Mouse (Mus musculus) hindbrain, embryonic 15.5 days (tissue): ENCODE data around the gene Yars2. TPM values are rescaled to one million over a fixed set of nuclear protein-coding genes. Genes with fewer than 3 reads are reported as not detected.
"Not testable (repeated sequence)": the region's sequence is repeated elsewhere in the genome, so short reads cannot be mapped to it uniquely, and the experiment has no call there.

Experiments used
- ATAC-seq: fragments of 200-750 bp; cut with Nextera tagmentation; 2 replicates; pipeline ENCODE4 v1.8.0; 2017; ENCODE audit warnings: low read depth, moderate number of reproducible peaks, moderate TSS enrichment; ENCODE audit not compliant: low FRiP score
- H3K27ac ChIP-seq: fragments of 300-500 bp; sonication (generic); replicated peaks from 2 replicates; pipeline ENCODE4 v1.5.1; 2015; ENCODE audit warnings: mild to moderate bottlenecking, inconsistent platforms
- H3K27me3 ChIP-seq: fragments of 300-500 bp; sonication (generic); 2 replicates; pipeline ENCODE4 v1.6.1; 2015; ENCODE audit warnings: control low read depth, inconsistent platforms
- H3K36me3 ChIP-seq: fragments of 300-500 bp; sonication (generic); 2 replicates; pipeline ENCODE4 v1.6.1; 2015; ENCODE audit warnings: control low read depth, inconsistent platforms
- H3K4me1 ChIP-seq: fragments of 300-500 bp; sonication (generic); replicated peaks from 2 replicates; pipeline ENCODE4 v1.6.1; 2015; ENCODE audit warnings: control low read depth, inconsistent platforms
- H3K4me2 ChIP-seq: fragments of 300-500 bp; sonication (generic); 2 replicates; pipeline ENCODE4 v1.6.1; 2015; ENCODE audit warnings: moderate library complexity, mild to moderate bottlenecking, inconsistent platforms
- H3K4me3 ChIP-seq: fragments of 300-500 bp; sonication (generic); 2 replicates; pipeline ENCODE4 v1.5.1; 2015; ENCODE audit warnings: mild to moderate bottlenecking, inconsistent platforms
- H3K9ac ChIP-seq: fragments of 300-500 bp; sonication (generic); 2 replicates; pipeline ENCODE4 v1.6.1; 2015; ENCODE audit warnings: inconsistent platforms
- H3K9me3 ChIP-seq: fragments of 300-500 bp; sonication (generic); 2 replicates; pipeline ENCODE4 v1.6.1; 2016; ENCODE audit warnings: control low read depth, inconsistent platforms
- WGBS: fragments of 180-500 bp; shearing (Covaris S2); methylation state at CpG from one replicate; pipeline ENCODE4 v1.1.7; 2015; 5-methylcytosine and 5-hydroxymethylcytosine counted together
- polyA plus RNA-seq: library from polyadenylated mRNA; unstranded; fragments of >200 nt; fragmentation: Nextera tagmentation; extraction: Ambion mirVana; gene quantifications from 2 replicates; pipeline ENCODE4 v1.2.1, GENCODE M21; 2015

Yars2 gene
- polyA plus RNA-seq, 1 experiment from 2014 or later = 32.4 TPM

DNA sequence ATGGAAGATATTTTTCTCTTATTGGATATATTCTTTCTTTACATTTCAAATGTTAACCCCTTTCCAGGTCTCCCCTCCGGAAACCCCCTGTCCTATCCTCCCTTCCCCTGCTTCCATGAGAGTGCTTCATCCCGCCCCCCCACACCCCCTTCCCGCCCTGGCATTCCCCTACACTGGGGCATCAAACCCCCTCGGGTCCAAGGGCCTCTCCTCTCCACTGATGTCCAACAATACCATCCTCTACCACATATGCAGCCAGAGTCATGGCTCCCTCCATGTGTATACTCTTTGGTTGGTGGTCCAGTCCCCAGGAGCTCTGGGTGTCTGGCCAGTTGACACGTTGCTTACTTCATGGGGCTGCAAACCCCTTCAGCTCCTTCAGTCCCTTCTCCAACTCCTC is 8.6 kb downstream of the Yars2 start:
- H3K4me2 ChIP-seq = no peak overlapping the region
- no peak overlapping the region for H3K9ac ChIP-seq
- H3K36me3 ChIP-seq = peaks cover 56% of the 10 kb centered on the region
- ATAC-seq = no peak
- 91% methylated on average over 5 of the region's 5 CpGs for WGBS
- H3K9me3 ChIP-seq = no peaks in the 10 kb centered on the region
- H3K4me1 ChIP-seq = no peaks in the 10 kb centered on the region
- H3K27me3 ChIP-seq = no peaks in the 10 kb centered on the region
- no peak overlapping the region for H3K4me3 ChIP-seq
- H3K27ac ChIP-seq = no peak overlapping the region

DNA sequence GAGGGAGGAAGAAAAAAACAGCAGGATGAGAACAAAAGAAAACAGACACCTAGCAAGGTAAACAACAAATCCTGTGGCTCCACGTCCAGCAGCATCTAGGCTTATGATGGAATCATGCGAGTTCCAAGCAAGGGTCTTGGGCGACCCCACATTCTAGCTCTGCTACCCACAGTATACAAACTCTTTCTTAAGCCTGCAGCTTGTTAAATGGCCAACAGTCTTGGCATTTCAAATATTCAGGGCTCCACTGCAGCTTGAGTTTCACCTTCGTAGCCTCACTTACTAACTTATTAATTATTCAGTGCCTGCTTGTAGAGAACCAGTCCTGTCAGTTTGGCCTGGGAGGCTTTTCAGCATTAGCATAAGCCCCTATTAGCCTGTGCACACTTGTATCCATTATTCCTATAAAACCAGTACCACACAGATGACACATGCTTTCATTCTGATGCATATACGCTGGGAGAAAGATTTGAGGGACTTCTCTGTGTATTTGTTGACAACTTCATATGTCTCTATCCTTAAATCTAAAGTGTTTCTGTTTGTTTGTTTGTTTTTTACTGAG is 23.1 kb downstream of the Yars2 start:
- H3K27ac ChIP-seq = no peak overlapping the region
- ATAC-seq = no peak
- no peak overlapping the region for H3K9ac ChIP-seq
- no peaks in the 10 kb centered on the region for H3K9me3 ChIP-seq
- no peaks in the 10 kb centered on the region for H3K27me3 ChIP-seq
- WGBS = 85% methylated on average over 5 of the region's 5 CpGs
- H3K4me1 ChIP-seq = no peaks in the 10 kb centered on the region
- peaks cover 52% of the 10 kb centered on the region for H3K36me3 ChIP-seq
- H3K4me3 ChIP-seq = no peak overlapping the region
- H3K4me2 ChIP-seq = no peak overlapping the region

GRCm38 (mm10) chr16:16346420-16346819 is 43.7 kb downstream of the Yars2 start:
- WGBS = 88% methylated on average over 5 of the region's 5 CpGs
- H3K4me1 ChIP-seq = no peaks in the 10 kb centered on the region
- H3K4me2 ChIP-seq = no peak overlapping the region
- H3K27me3 ChIP-seq = no peaks in the 10 kb centered on the region
- H3K4me3 ChIP-seq = no peak overlapping the region
- no peak overlapping the region for H3K9ac ChIP-seq
- H3K9me3 ChIP-seq = no peaks in the 10 kb centered on the region
- ATAC-seq = no peak
- H3K27ac ChIP-seq = no peak overlapping the region
- H3K36me3 ChIP-seq = peaks cover 6% of the 10 kb centered on the region; the same call in 1 of the 2 replicates

DNA sequence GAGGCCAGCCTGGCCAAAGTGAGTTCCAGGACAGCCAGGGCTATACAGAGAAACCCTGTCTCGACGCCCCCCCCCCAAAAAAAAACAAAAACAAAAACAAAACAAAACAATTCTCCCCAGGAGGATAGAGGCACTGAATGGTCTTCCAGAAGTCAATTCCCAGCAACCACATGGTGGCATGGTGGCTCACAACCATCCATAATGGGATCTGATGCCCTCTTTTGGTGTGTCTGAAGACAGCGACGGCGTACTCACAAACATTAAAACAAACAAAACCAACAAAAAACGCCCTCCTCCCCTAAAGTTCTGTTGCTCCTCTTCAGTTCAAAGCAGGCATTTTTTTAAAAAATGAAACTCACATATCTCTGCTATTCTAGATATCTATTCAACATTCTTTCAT is 55.1 kb downstream of the Yars2 start:
- H3K27me3 ChIP-seq = no peaks in the 10 kb centered on the region
- no peaks in the 10 kb centered on the region for H3K36me3 ChIP-seq
- H3K9me3 ChIP-seq = no peaks in the 10 kb centered on the region
- peak overlapping the region; percentile 67 for H3K4me2 ChIP-seq
- WGBS = 10% methylated on average over 6 of the region's 6 CpGs
- H3K9ac ChIP-seq = peak overlapping the region; percentile 78
- ATAC-seq = no peak
- H3K4me3 ChIP-seq = peak overlapping the region; percentile 67
- H3K27ac ChIP-seq = no peak overlapping the region
- H3K4me1 ChIP-seq = peaks cover 19% of the 10 kb centered on the region

DNA sequence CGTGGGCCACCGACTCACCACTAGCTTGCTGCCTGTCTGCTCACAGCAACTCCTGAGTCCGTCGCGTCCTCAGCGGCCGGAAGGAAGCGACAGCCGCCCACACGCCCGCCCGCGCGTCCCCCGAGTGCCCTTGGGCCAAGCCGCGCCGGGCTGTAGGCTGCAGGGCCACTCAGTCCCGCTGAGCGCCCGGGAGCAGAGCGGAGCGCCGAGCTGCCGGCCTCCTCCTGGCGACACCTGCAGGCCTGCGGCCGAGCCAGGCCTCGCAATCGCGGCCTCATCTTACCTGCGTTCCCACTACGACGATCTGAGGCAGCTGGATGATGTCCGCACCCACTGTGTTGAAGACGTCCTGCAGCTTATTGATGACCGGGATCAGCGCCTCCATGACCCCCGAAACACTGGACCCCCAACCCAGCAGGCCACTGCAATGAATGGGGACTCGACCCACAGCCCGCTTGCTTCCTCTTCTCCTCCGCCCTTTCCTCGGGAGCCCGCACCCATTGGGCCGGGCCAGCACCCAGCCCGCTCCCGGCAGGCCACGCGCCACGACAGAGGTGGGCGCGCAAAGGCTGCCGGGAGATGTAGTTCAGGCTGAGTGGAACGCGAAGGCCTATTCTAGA is 55.8 kb downstream of the Yars2 start, which contains the start of gene Dnm1l:
TSS of gene Dnm1l (minus strand) at position 479 of the 620 bp plus-strand sequence.
- peak; percentile 99 for ATAC-seq
- Histone ChIP-seq H3K9ac (peak within 1 kb of the TSS; percentile 78), H3K27ac (peak within 1 kb of the TSS; percentile 89), H3K36me3 (no peaks in the 10 kb centered on the region), H3K4me1 (peaks cover 19% of the 10 kb centered on the region), H3K4me2 (peak within 1 kb of the TSS; percentile 67), H3K9me3 (no peaks in the 10 kb centered on the region), H3K27me3 (no peaks in the 10 kb centered on the region), H3K4me3 (peak within 1 kb of the TSS; percentile 67)
- WGBS = under 1% methylated on average over 55 of the region's 55 CpGs

DNA sequence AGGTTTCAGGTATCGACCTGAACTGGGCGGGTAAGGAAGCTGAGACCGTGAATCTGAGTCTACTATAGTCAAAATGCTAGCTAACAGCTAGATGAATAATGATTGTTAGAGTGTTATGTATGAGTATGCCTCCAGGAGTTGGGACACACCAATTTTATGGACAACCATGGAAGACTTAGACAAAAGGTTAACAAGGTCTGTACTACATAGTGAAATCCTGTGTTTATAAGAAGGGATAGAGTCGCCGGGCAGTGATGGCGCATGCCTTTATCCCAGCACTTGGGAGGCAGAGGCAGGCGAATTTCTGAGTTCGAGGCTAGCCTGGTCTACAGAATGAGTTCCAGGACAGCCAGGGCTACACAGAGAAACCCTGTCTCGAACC is 56.3 kb downstream of the Yars2 start:
- H3K4me2 ChIP-seq = peak overlapping the region; percentile 67
- not testable (repeated sequence) for ATAC-seq, H3K9me3 ChIP-seq, H3K27me3 ChIP-seq, H3K36me3 ChIP-seq, H3K9ac ChIP-seq
- 58% methylated on average over 9 of the region's 9 CpGs for WGBS
- peak overlapping the region; percentile 67 for H3K4me3 ChIP-seq
- H3K27ac ChIP-seq = peak overlapping the region; percentile 89; the same call in 1 of the 2 replicates
- H3K4me1 ChIP-seq = peaks cover 19% of the 10 kb centered on the region

Other genes starting within 250 kb of the Yars2 start
- gene Pkp2, start 89.6 kb upstream of the Yars2 start, polyA plus RNA-seq = 1.0 and 1.2 TPM in 2 replicates
- gene Dnm1l, start 56.0 kb downstream of the Yars2 start, polyA plus RNA-seq = 104 and 106 TPM in 2 replicates